Mouse (Mus musculus) T-cell, adult 2 months (primary cell): ENCODE data around the gene Maf.

Source experiments
- DNase-seq: peaks from one replicate; pipeline ENCODE4 v3.0.0; 2022; ENCODE audit warnings: low spot score

Maf gene

GRCm38 (mm10) chr8:115707731-115708590 lies at the start of gene Maf:
Maf (minus strand) TSS chr8:115707794.
- DNase-seq: peak; percentile 88

- DNase-seq: no peak
These were observed 49.4 kb upstream of the Maf start for GRCm38 (mm10) chr8:115756965-115757364.

- DNase-seq: no peak
These were observed 48.4 kb upstream of the Maf start for GRCm38 (mm10) chr8:115756027-115756426.

- no peak for DNase-seq
These were observed 47.1 kb upstream of the Maf start for GRCm38 (mm10) chr8:115754694-115755093.

GRCm38 (mm10) chr8:115753801-115754200 lies 46.2 kb upstream of the Maf start:
- DNase-seq: no peak

- no peak for DNase-seq
These were observed 39.8 kb upstream of the Maf start for GRCm38 (mm10) chr8:115747426-115747825.

DNA sequence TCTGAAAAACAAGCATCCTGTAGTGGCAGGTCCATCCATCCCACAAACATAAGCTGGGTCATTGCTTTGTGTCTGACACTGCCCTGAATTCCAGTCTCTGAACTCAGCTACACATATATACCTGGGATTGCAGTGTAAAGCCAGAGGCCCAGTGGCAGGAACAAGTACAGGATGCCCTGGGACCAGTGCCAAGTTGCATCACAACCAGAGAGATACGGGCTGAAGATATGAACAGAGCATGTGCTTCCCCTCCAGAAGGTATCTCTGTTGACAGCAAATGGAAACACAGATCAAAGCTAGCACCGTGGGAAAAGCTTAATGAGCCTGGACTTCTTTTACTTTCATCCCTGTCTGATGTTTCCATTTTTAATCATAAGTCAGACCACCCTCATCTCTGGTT lies 38.1 kb upstream of the Maf start:
- DNase-seq: no peak

DNA sequence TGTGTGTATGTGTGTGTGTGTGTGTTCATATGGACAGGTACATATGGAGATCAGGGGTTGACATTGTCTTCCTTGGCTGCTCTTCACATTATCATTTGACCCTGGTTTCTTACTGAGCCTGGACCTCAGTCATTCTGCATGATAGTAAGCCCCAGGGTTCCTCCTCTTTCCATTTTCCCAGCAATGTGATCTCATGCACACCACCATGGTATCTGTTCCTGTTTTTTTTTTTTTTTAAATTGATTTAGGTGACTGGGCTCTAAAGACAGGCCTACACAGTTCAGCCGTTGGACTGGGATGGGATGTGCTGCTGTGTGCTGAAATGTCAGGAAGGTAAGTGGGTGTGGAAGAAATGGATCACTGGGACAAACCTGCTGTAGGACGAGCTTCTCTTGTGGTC lies 35.8 kb upstream of the Maf start:
- no peak for DNase-seq

- no peak for DNase-seq
These were observed 35.1 kb upstream of the Maf start for GRCm38 (mm10) chr8:115742646-115743045.

- no peak for DNase-seq
These were observed 34.4 kb upstream of the Maf start for GRCm38 (mm10) chr8:115741964-115742363.

DNA sequence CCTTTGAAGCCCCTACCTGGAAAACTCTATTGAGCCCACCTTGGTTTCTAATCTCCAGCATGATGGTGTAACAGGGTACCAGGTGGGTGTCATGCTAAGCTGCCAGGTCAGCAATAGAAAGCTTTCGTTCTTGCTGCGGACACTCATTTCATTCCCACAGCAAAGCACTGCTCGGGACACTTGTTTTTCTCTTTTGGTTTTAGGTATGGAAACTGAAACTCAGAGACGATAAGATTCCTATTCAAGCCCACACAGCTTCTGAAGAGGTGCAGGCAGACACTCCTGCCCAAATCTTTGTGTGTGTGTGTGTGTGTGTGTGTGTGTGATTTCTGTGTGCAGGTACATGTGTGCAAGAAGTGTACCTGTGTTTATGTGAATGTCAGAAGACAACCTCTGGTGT lies 32.2 kb upstream of the Maf start:
- no peak for DNase-seq

- DNase-seq: no peak
These were observed 24.8 kb upstream of the Maf start for GRCm38 (mm10) chr8:115732401-115732800.

DNA sequence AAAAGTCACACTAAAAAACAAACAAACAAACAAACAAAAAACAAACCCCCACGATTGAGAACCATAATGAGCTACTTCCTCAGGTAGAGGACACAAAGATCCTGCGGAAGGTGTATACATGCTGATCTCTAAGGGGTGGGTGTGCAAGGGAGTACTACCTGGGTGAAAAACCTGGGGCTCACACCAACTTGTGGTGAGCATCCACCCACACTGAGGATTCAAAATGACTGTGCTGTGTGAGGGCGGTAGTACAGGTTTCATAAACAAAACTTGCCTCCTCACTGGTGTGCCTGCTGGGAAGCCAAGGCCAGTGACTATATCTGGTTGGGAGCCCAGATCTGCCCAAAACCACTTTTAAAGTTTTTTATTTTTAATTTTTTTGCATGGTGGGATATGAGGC lies 19.2 kb upstream of the Maf start:
- DNase-seq: no peak

DNA sequence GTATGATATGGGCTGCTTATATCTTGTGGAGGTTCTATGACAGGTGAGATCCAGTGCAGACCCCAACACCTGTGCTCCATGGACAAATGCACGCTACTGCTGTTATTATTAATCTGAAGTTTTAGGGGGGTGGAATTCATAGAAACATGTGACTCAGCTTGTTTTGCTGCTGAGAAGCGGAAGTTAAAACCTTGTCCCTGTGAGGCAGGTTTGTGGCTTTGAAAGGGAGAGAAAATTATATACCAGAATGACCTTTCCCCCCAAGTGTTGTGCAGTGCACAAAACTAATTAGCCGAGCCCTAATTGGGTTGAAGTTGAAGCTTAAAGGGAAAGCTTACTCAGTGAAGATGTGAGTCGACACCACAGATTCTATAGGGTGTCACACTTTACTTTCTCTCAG lies 18.6 kb upstream of the Maf start:
- no peak for DNase-seq

GRCm38 (mm10) chr8:115719126-115719525 lies 11.5 kb upstream of the Maf start:
- no peak for DNase-seq

- DNase-seq: no peak
These were observed 11.0 kb upstream of the Maf start for GRCm38 (mm10) chr8:115718621-115719020.

DNA sequence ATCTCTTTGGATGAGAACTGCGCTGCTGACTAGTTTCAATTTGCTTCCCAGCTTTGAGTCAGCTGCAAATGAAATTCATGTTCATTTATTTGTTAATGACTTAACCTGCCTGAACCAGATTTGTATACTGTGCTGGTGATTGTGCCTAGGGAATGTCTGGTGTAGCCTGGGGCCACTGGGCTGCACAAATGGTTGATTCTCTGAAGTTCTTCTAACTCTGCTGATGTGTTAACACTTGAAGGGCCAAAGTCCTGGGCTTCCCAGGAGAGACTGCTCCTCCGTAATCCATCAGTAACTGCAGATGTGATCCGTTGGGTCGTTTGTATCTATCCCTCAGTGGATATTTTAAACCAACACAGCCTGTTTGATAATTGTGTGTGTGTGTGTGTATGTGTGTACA lies 7.7 kb upstream of the Maf start:
- DNase-seq: no peak

GRCm38 (mm10) chr8:115711106-115711505 lies 3.5 kb upstream of the Maf start:
- no peak for DNase-seq

DNA sequence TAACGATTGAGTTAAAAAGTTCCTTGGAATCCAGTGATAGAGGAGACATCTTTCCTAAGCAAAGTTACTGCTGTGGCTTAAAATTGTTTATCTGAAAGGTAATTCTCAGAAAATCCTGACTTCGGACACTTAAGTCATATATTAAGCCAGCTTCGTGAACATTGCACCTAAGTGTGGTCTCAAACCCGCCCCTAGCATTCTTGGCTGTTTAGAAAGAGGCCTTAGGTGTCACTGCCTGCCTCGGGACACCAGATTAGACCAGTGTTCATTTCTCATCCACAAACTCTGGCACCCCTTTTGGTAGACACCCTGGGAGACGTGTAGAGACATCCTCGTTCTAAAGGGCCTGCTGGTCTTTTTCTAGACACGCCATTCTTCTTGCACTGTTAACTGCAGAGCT lies 2.3 kb upstream of the Maf start:
- DNase-seq: no peak

DNA sequence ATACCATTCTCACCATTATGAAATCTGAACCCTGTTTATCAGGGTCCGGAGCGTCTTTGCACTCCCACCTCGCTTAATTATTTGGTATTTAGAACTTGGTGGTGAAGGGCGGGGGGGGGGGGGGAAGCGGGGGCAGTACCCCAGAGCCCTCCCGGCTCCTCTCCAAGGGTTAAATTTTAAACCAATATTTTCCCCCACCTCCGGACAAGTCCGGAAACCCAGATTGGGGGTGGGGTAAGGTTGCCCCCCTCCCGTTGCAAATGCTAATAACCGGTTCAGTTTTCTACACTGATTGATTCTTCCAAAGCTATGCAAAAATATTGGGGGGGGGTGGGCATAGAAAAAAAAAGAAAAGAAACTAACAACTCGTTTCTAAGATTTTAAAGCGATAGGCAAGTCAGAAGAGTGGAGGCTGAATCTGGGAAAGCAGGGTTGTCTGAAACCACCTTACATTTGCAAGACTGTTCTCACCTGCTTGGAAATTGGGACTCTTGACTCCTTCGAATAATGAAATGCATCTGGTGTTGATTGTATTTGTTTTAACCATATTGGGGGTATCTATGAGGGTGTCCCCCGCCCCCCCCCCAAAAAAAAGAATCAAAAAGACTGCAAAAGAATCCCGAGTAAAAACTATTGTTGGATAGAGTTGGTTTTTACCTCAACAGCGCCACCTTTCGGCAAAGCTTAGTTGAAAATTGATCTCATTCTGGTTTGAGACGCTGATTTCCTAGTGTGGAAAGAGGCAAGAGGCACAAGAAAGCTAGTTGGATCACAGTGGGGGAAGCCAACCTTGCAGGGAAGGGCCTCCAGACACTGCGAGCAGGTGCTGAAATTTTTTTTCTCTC lies 1.6 kb upstream of the Maf start:
- peak; percentile 51 for DNase-seq

DNA sequence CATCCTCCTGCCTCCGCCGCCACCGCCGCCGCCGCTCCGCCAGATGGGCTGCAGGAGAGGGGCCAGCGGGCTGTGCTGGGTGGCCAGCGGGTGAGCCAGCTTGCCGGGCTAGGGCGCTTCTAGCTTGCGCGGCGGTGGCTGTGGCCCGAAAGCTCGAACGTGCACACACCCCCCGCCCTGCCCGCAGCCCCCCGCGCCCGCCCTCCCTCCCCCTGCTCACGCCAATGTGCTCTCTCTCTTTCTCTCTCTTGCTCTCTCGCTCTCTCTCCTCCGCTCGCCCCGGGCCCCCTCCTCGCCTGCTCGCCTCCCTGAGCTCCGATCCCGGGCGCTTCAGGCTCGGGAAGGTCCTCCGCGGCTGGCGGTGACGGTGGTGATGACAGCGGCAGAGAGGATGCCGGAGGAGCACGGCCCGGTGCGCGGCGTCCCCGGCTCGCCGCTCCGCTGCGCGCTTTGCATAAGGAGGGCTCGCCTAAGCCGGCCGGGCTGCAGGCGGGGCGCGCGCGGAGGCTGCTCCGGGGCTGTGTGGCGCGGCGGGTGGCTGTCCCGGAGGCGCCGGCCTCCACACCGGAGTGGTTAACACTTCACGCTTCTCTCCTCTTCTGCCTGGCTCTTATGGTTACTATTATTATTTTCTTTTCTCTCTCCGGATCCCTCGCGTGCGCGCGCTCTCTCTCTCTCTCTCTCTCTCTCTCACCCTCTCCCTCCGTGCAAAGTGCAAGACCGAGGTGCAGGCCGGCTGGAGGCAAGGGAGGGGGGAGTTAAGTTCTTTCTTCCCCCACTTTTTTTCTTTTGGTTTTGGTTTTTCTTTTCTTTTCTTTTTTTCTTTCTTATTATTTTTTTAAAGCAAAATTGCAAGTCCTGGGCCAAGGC lies 498 bp downstream of the Maf start:
- DNase-seq: peak; percentile 65

GRCm38 (mm10) chr8:115706411-115706860 lies 1.2 kb downstream of the Maf start:
- peak; percentile 20 for DNase-seq
